Mouse (Mus musculus) kidney, adult 8-10 months (tissue): ENCODE measurements at regions not wholly inside any gene's neighbourhood (a gene's known extent, or its start where the extent isn't known, plus 50 kb on each side); places are given as distances from the start of the nearest gene placed in this dataset.

ENCODE experiments used
- DNase-seq, 2 experiments: peaks; one replicate each; pipeline ENCODE4 v3.0.0; 2022

GRCm38 (mm10) chr5:88834137-88834536 lies 52.5 kb upstream of the Slc4a4 start:
- DNase-seq, result no peak

- DNase-seq, result peak; percentile 9 to 25
Measured at GRCm38 (mm10) chr5:88835053-88835452, 51.6 kb upstream of the Slc4a4 start.

- DNase-seq, result no peak
Measured at GRCm38 (mm10) chr5:88835958-88836357, 50.7 kb upstream of the Slc4a4 start.
